Mouse (Mus musculus) erythroblast, embryonic 14.5 days (primary cell): Measurements from ENCODE around the gene B3gnt2.

Experiments
- GATA1 ChIP-seq: IDR thresholded peaks from 2 replicates; pipeline ENCODE4 v1.6.1; 2012; ENCODE audit warnings: low read length, inconsistent platforms, mixed read lengths
- TAL1 ChIP-seq: IDR thresholded peaks from 3 replicates; pipeline ENCODE4 v1.6.1; 2012; ENCODE audit warnings: low read length, inconsistent platforms, mixed read lengths

DNA sequence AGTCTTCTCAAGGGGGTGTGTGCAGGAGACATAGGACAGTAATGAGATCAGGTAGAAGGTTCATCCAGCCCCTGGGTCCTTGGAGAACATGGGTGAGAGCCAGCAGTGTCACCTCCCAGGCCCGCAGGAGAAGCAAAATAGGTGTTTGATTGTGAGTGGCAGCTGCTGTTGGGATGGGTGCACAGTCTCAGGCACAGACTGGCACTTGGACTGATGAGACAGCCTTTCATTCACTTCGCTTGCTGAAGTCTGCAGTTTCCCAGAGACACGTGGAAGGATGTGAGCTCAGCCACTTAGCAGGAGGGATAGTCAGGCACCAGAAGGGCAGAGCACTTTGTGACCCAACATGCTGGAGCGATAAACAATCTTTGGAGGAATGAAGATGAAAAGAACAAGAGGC lies 2.8 kb upstream of the B3gnt2 start:
- no peak for TF ChIP-seq GATA1
- TF ChIP-seq TAL1 = no peak
